Mouse (Mus musculus) erythroblast, embryonic 14.5 days (primary cell): ENCODE results near the gene Aftph.

Source experiments
- GATA1 ChIP-seq: IDR thresholded peaks from 2 replicates; pipeline ENCODE4 v1.6.1; 2012; ENCODE audit warnings: low read length, inconsistent platforms, mixed read lengths
- TAL1 ChIP-seq: IDR thresholded peaks from 3 replicates; pipeline ENCODE4 v1.6.1; 2012; ENCODE audit warnings: low read length, inconsistent platforms, mixed read lengths

- TF ChIP-seq GATA1 (no peak), TAL1 (no peak)
Measured at GRCm38 (mm10) chr11:20679396-20679795, 62.0 kb downstream of the Aftph start.
